ENCODE assay signal across 8 mouse cellular contexts in the genomic region with DNA sequence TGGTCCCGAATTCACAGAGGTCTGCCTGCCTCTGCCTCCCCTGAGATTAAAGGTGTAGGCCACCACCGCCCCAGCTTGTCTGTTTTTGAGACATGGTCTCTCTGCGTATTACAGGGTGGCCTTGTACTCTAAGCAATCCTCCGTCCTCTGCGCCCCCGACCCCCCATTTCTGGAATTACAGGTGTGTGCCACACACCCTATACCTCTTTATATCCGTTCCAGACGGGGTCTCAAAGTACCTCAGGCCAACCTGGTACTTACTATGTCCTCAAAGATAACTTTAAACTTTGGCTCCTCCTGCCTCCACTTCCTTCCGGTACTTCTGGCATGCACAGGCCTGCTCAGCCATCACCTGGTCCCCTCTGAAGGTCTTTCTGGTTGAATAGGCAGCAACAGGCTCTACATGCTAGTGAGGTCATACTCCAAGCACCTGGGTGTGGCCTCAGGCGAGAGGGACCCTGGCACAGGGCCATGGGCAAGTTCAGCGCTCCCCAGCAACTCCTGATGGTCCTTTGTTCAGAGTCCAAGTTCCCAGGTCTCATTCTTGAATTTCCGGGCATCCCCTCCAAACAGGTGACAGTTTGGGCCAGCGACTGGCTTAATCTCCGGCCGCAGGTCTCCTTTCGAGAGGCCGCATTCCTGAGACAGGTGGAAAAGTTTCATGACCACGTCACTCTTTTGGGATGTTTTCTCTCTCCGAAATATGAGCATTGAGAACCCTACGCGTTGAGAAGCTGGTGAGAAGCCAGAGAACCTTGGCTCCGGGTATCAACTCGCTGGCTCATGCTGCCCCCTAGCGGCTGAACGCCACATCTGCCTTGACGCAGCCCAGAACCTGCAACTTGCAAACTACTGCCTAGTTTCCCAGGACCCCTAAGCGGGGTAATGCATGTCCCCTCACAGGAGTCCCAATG. TPM values are rescaled to one million over a fixed set of nuclear protein-coding genes. Genes with fewer than 3 reads are reported as not detected.
A peak's percentile ranks its signal among the peaks of the same experiment; 100 is the strongest.
DNase-seq lines count a peak whose midpoint lies in the region; ATAC-seq and TF ChIP-seq lines count a peak whose summit lies in the region.

No protein-coding gene starts in this region.

- H3K36me3 ChIP-seq in embryonic facial prominence, embryonic 10.5 days (replicated peaks) = peaks cover 39% of the 10 kb centered on the region
- H3K36me3 ChIP-seq in heart, adult 2 months (ENCODE audit: control insufficient read depth, insufficient read depth, low read length) = peaks cover 3% of the 10 kb centered on the region; the same call in 1 of the 2 replicates
- peaks cover 39% of the 10 kb centered on the region for H3K36me3 ChIP-seq in limb, embryonic 13.5 days
- H3K36me3 ChIP-seq in myocyte (ENCODE audit: control insufficient read depth, insufficient read depth) = no peaks in the 10 kb centered on the region

- no peak overlapping the region for H3K4me3 ChIP-seq in embryonic facial prominence, embryonic 10.5 days
- H3K4me3 ChIP-seq in heart, adult 2 months = peak overlapping the region; percentile 9; the same call in 1 of the 2 replicates
- H3K4me3 ChIP-seq in limb, embryonic 13.5 days = peak overlapping the region; percentile 8; the same call in 1 of the 2 replicates
- H3K4me3 ChIP-seq in myocyte = no peak overlapping the region

- H3K4me1 ChIP-seq in embryonic facial prominence, embryonic 10.5 days = peaks cover 17% of the 10 kb centered on the region
- peaks cover 16% of the 10 kb centered on the region for H3K4me1 ChIP-seq in heart, adult 2 months (ENCODE audit: control insufficient read depth, insufficient read depth, low read length)
- H3K4me1 ChIP-seq in limb, embryonic 13.5 days = peaks cover 18% of the 10 kb centered on the region

- TF ChIP-seq POLR2A in heart, adult 2 months (IDR thresholded peaks at IDR 0.05; ENCODE audit: insufficient read depth, low read depth, low read length) = no peak; the same call in 1 of the 2 replicates
- no peak for TF ChIP-seq POLR2A in myocyte (IDR thresholded peaks at IDR 0.05; ENCODE audit: insufficient read length, low read depth)

- no peaks in the 10 kb centered on the region; the same call in 1 of the 2 replicates for H3K27me3 ChIP-seq in embryonic facial prominence, embryonic 10.5 days (replicated peaks; ENCODE audit: low read depth, poor library complexity, severe bottlenecking)
- H3K27me3 ChIP-seq in heart, adult 2 months (ENCODE audit: control insufficient read depth, insufficient read depth, low read length) = no peaks in the 10 kb centered on the region
- H3K27me3 ChIP-seq in limb, embryonic 13.5 days = no peaks in the 10 kb centered on the region
- no peaks in the 10 kb centered on the region for H3K27me3 ChIP-seq in myocyte (ENCODE audit: control insufficient read depth, insufficient read depth, insufficient read length)

- no peak overlapping the region for H3ac ChIP-seq in myocyte (ENCODE audit: control insufficient read depth, insufficient read length)

- TF ChIP-seq CTCF in heart, adult 2 months (IDR thresholded peaks at IDR 0.05) = peak; percentile 100

- no peak overlapping the region for H3K27ac ChIP-seq in embryonic facial prominence, embryonic 10.5 days (replicated peaks)
- peak overlapping the region; percentile 45 for H3K27ac ChIP-seq in heart, adult 2 months
- 0 out of 2 replicates have a peak overlapping the region, but pooled peaks have one; percentile 16 for H3K27ac ChIP-seq in limb, embryonic 13.5 days

- H3K79me2 ChIP-seq in heart, adult 2 months (replicated peaks; ENCODE audit: control insufficient read depth, insufficient read depth, low read length) = no peaks in the 10 kb centered on the region
- H3K79me2 ChIP-seq in myocyte (ENCODE audit: control insufficient read depth, insufficient read depth) = no peaks in the 10 kb centered on the region

- H3K9me3 ChIP-seq in embryonic facial prominence, embryonic 10.5 days = no peaks in the 10 kb centered on the region
- no peaks in the 10 kb centered on the region for H3K9me3 ChIP-seq in limb, embryonic 13.5 days

- peak; percentile 90 for DNase-seq in 3T3-L1 (ENCODE audit: low read depth, low spot score)
- peak; percentile 93 for DNase-seq in adrenal gland, postnatal 14 days
- peak; percentile 86 for DNase-seq in embryonic facial prominence, embryonic 10.5 days (ENCODE audit: low spot score)
- peak; percentile 85 to 90 for DNase-seq in heart, adult 2 months
- DNase-seq in kidney, adult 9 months = peak; percentile 93
- peak; percentile 66 to 69 for DNase-seq in spleen, postnatal 36 days (ENCODE audit: low spot score in 2 of 2)

- TF ChIP-seq EP300 in heart, adult 2 months (IDR thresholded peaks at IDR 0.05; ENCODE audit: insufficient read depth, low read depth, low read length) = peak; percentile 96

- 43% methylated on average over 27 of the region's 27 CpGs for WGBS in embryonic facial prominence, embryonic 10.5 days
- WGBS in heart, adult 2 months = 33% methylated on average over 27 of the region's 27 CpGs
- 39% methylated on average over 27 of the region's 27 CpGs for WGBS in limb, embryonic 13.5 days

- peak; percentile 71 for ATAC-seq in limb, embryonic 13.5 days (ENCODE audit: low FRiP score, low read depth)

- peak overlapping the region; percentile 49 for H3K4me2 ChIP-seq in limb, embryonic 13.5 days (replicated peaks)
- H3K4me2 ChIP-seq in myocyte (ENCODE audit: low read depth) = peak overlapping the region; percentile 66

- intact Hi-C loops in heart, adult 2 months (cut with DNase I) = loop anchor here (1.0 to 2.0 kb wide), 4 partner anchors 16 to 171 kb away; partner anchors contain the start of gene Spen

- H3K9ac ChIP-seq in heart, adult 2 months (ENCODE audit: low read depth, low read length) = no peak overlapping the region
- no peak overlapping the region for H3K9ac ChIP-seq in limb, embryonic 13.5 days

TF ChIP-seq in myocyte, 11 proteins besides CTCF, POLR2A, EP300 and RAD21:
- TF ChIP-seq MYOD1 (IDR thresholded peaks at IDR 0.05; ENCODE audit: control insufficient read depth in 1 of 3, insufficient read length in 2 of 3, low read depth in 2 of 3) (peak in 1 of 3 experiments; percentile 20), MAX (IDR thresholded peaks at IDR 0.05; ENCODE audit: low read depth) (no peak), POLR2AphosphoS2 (IDR thresholded peaks at IDR 0.05; ENCODE audit: insufficient read length, low read depth) (peak; percentile 61), E2F4 (IDR thresholded peaks at IDR 0.05; ENCODE audit: insufficient read depth) (no peak), REST (IDR thresholded peaks at IDR 0.05; ENCODE audit: insufficient read depth, insufficient read length) (no peak), MYOG (IDR thresholded peaks at IDR 0.05; ENCODE audit: control insufficient read depth in 1 of 3, insufficient read depth in 1 of 3, insufficient read length in 2 of 3, low read depth in 2 of 3) (peak in 1 of 3 experiments; percentile 31), SRF (IDR thresholded peaks at IDR 0.05; ENCODE audit: control insufficient read depth, insufficient read length, low read depth) (no peak), USF1 (IDR thresholded peaks at IDR 0.05; ENCODE audit: low read depth) (no peak)
TF ChIP-seq in myocyte: peak in this region for 3.

RNA-seq across cellular contexts. Expression of gene Fblim1, which starts 30.9 kb away (rescaled TPM):
- total RNA-seq in adrenal gland, postnatal 14 days (2021) = 11.0 and 13.2 TPM in 2 replicates
- polyA plus RNA-seq in embryonic facial prominence, embryonic 10.5 days (2016; fragmentation: Nextera tagmentation; extraction: Ambion mirVana) = 56.3 and 68.1 TPM in 2 replicates
- 100 to 1,000 TPM; 236 to 263 TPM for total RNA-seq in heart, adult 2 months (2021)
- 297 and 303 TPM in 2 replicates for polyA plus RNA-seq in heart, adult 2 months (2012; rRNA removed)
- 62.4 and 67.7 TPM in 2 replicates for polyA plus RNA-seq in limb, embryonic 13.5 days (2015; fragmentation: Nextera tagmentation; extraction: Ambion mirVana)
- polyA plus RNA-seq in myocyte (2012; fragmentation: generic; extraction: Trizol) = 29.5 TPM

RNA-seq across cellular contexts. Expression of gene Spen, which starts 36.6 kb away (rescaled TPM):
- total RNA-seq in adrenal gland, postnatal 14 days (2021) = 50.2 and 60.0 TPM in 2 replicates
- 9.6 and 12.1 TPM in 2 replicates for polyA plus RNA-seq in embryonic facial prominence, embryonic 10.5 days (2016; fragmentation: Nextera tagmentation; extraction: Ambion mirVana)
- 10 to 100 TPM; 28.0 to 28.9 TPM for total RNA-seq in heart, adult 2 months (2021)
- 10.7 and 11.5 TPM in 2 replicates for polyA plus RNA-seq in heart, adult 2 months (2012; rRNA removed)
- polyA plus RNA-seq in limb, embryonic 13.5 days (2015; fragmentation: Nextera tagmentation; extraction: Ambion mirVana) = 10.8 and 11.5 TPM in 2 replicates
- 11.7 TPM for polyA plus RNA-seq in myocyte (2012; fragmentation: generic; extraction: Trizol)

RNA-seq across cellular contexts. Expression of gene Tmem82, which starts 43.4 kb away (rescaled TPM):
- 9.7 and 9.9 TPM in 2 replicates for total RNA-seq in adrenal gland, postnatal 14 days (2021)
- polyA plus RNA-seq in embryonic facial prominence, embryonic 10.5 days (2016; fragmentation: Nextera tagmentation; extraction: Ambion mirVana) = 1.5 and 2.1 TPM in 2 replicates
- total RNA-seq in heart, adult 2 months (2021) = 10 to 100 TPM; 16.5 to 20.2 TPM
- polyA plus RNA-seq in heart, adult 2 months (2012; rRNA removed) = 35.5 and 36.6 TPM in 2 replicates
- 0.38 and 0.66 TPM in 2 replicates for polyA plus RNA-seq in limb, embryonic 13.5 days (2015; fragmentation: Nextera tagmentation; extraction: Ambion mirVana)
- polyA plus RNA-seq in myocyte (2012; fragmentation: generic; extraction: Trizol) = 0.02 TPM

RNA-seq across cellular contexts. Expression of gene Slc25a34, which starts 48.6 kb away (rescaled TPM):
- total RNA-seq in adrenal gland, postnatal 14 days (2021) = 31.9 and 32.5 TPM in 2 replicates
- polyA plus RNA-seq in embryonic facial prominence, embryonic 10.5 days (2016; fragmentation: Nextera tagmentation; extraction: Ambion mirVana) = 0.09 TPM in 1 of 2 replicates, not detected in the other
- total RNA-seq in heart, adult 2 months (2021) = 100 to 1,000 TPM; 118 to 132 TPM
- 183 and 258 TPM in 2 replicates for polyA plus RNA-seq in heart, adult 2 months (2012; rRNA removed)
- not detected in 2 replicates for polyA plus RNA-seq in limb, embryonic 13.5 days (2015; fragmentation: Nextera tagmentation; extraction: Ambion mirVana)
- 0.12 TPM for polyA plus RNA-seq in myocyte (2012; fragmentation: generic; extraction: Trizol)

Comparison
In these comparisons a context has a peak if more than half of its experiments do, and no peak if none do; other contexts are left out.
1. H3K4me3 ChIP-seq: peak in heart, adult 2 months (single experiment) and limb, embryonic 13.5 days (single experiment); none in embryonic facial prominence, embryonic 10.5 days (single experiment) and myocyte (single experiment).
2. RNA of gene Tmem82, which starts 43.4 kb away (polyA plus RNA-seq): 35.5 to 36.6 TPM in heart, adult 2 months; 1.5 to 2.1 TPM in embryonic facial prominence, embryonic 10.5 days, 0.38 to 0.66 TPM in limb, embryonic 13.5 days and 0.02 TPM in myocyte (single experiment); every median in the first group is over 10 times any median in the second.
3. Peak in every context shown above with its lines, with median percentiles within 50 percentile points of each other: DNase-seq.